Mouse (Mus musculus) 3T3-L1 (cell line): ENCODE results near the gene Zfp503.

ENCODE experiments used
- DNase-seq: peaks from one replicate; pipeline ENCODE4 v3.0.0-alpha.2; 2015; ENCODE audit warnings: low read depth, low spot score

The Zfp503 gene

GRCm38 (mm10) chr14:21968978-21969377, 20.4 kb downstream of the Zfp503 start:
- DNase-seq, result peak; percentile 37

- DNase-seq, result no peak
Measured at GRCm38 (mm10) chr14:21967375-21968010, 21.9 kb downstream of the Zfp503 start.

- DNase-seq, result no peak
Measured at GRCm38 (mm10) chr14:21966276-21966675, 23.1 kb downstream of the Zfp503 start.

- no peak for DNase-seq
Measured at GRCm38 (mm10) chr14:21962381-21963050, 26.9 kb downstream of the Zfp503 start.

GRCm38 (mm10) chr14:21959243-21959642, 30.2 kb downstream of the Zfp503 start:
- no peak for DNase-seq

GRCm38 (mm10) chr14:21958643-21959042, 30.8 kb downstream of the Zfp503 start:
- no peak for DNase-seq

- DNase-seq, result no peak
Measured at GRCm38 (mm10) chr14:21952541-21952940, 36.9 kb downstream of the Zfp503 start.

- DNase-seq, result no peak
Measured at GRCm38 (mm10) chr14:21951896-21952523, 37.4 kb downstream of the Zfp503 start.

GRCm38 (mm10) chr14:21944946-21945345, 44.5 kb downstream of the Zfp503 start:
- DNase-seq, result no peak

- no peak for DNase-seq
Measured at GRCm38 (mm10) chr14:21941581-21941980, 47.8 kb downstream of the Zfp503 start.

- DNase-seq, result no peak
Measured at GRCm38 (mm10) chr14:21937116-21937515, 52.3 kb downstream of the Zfp503 start.

GRCm38 (mm10) chr14:21936102-21936630, 53.2 kb downstream of the Zfp503 start:
- no peak for DNase-seq
